Mouse (Mus musculus): ENCODE results near the gene Prkg1. TPM values are rescaled to one million over a fixed set of nuclear protein-coding genes. Genes with fewer than 3 reads are reported as not detected.

The Prkg1 gene
- polyA plus RNA-seq, 1 experiment from 2014 or later = 12.0 TPM

DNA sequence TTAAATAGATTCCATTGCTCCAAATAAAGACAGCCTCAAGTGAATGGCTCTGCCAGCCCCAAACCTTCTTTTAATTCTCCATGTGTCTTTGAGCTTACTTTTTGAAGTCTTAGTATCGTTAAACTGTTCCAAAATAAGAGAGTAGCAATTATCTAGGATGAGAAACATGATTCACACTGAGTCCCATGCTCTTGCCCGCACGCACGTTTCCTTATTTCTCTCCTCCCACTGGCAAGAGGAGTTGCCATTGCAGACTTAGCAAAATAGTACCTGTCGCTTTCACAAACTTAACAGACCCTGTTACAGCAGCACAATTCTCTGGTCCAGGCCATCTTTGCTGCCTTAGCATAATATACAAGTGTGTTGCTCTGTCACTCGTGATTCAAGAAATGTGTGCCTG is 110.8 kb downstream of the Prkg1 start:
- Histone ChIP-seq H3K36me3 (no peaks in the 10 kb centered on the region), H3K27me3 (ENCODE audit: insufficient read depth, poor library complexity, severe bottlenecking) (no peaks in the 10 kb centered on the region), H3K4me1 (no peaks in the 10 kb centered on the region), H3K9me3 (no peaks in the 10 kb centered on the region), H3K27ac (no peak overlapping the region), H3K4me3 (no peak overlapping the region)
- 84% methylated on average over 6 of the region's 6 CpGs for WGBS
- DNase-seq (ENCODE audit: low spot score) = no peak

- 88% methylated on average over 4 of the region's 4 CpGs for WGBS
- H3K4me1 ChIP-seq = peaks cover 19% of the 10 kb centered on the region
- H3K36me3 ChIP-seq = no peaks in the 10 kb centered on the region
- no peaks in the 10 kb centered on the region for H3K9me3 ChIP-seq
- no peak overlapping the region for H3K4me3 ChIP-seq
- no peak for DNase-seq (ENCODE audit: low spot score)
- H3K27ac ChIP-seq = no peak overlapping the region
- no peaks in the 10 kb centered on the region for H3K27me3 ChIP-seq (ENCODE audit: insufficient read depth, poor library complexity, severe bottlenecking)
These were observed 114.4 kb downstream of the Prkg1 start for GRCm38 (mm10) chr19:31650452-31650851.

DNA sequence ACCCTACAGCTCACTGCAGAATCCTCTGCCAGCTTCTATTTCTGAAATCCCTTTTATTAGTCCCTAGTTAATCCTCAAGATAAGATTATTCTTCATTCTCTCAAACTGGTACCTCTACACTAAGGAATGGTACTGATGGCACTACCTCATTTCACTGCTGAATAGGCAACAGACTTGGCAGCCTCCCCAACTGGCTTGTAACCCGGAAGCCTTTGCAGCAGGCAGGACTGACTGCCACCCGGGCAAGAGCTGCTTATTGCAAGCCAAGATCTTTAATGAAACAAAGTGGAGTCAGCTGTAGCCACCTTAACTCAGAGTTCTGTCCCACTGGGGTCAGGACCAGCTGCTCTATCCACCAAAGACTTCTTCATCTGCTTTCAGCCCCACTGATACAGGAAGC is 117.3 kb downstream of the Prkg1 start:
- H3K27me3 ChIP-seq (ENCODE audit: insufficient read depth, poor library complexity, severe bottlenecking) = no peaks in the 10 kb centered on the region
- H3K36me3 ChIP-seq = no peaks in the 10 kb centered on the region
- no peak for DNase-seq (ENCODE audit: low spot score)
- WGBS = 82% methylated on average over 2 of the region's 2 CpGs
- H3K9me3 ChIP-seq = no peaks in the 10 kb centered on the region
- H3K4me1 ChIP-seq = peaks cover 19% of the 10 kb centered on the region
- no peak overlapping the region for H3K4me3 ChIP-seq
- H3K27ac ChIP-seq = no peak overlapping the region

- WGBS = 81% methylated on average over 8 of the region's 8 CpGs
- H3K36me3 ChIP-seq = no peaks in the 10 kb centered on the region
- H3K9me3 ChIP-seq = no peaks in the 10 kb centered on the region
- no peaks in the 10 kb centered on the region for H3K4me1 ChIP-seq
- no peak overlapping the region for H3K4me3 ChIP-seq
- H3K27me3 ChIP-seq (ENCODE audit: insufficient read depth, poor library complexity, severe bottlenecking) = no peaks in the 10 kb centered on the region
- H3K27ac ChIP-seq = no peak overlapping the region
- DNase-seq (ENCODE audit: low spot score) = no peak
These were observed 133.6 kb downstream of the Prkg1 start for GRCm38 (mm10) chr19:31630899-31631869.

DNA sequence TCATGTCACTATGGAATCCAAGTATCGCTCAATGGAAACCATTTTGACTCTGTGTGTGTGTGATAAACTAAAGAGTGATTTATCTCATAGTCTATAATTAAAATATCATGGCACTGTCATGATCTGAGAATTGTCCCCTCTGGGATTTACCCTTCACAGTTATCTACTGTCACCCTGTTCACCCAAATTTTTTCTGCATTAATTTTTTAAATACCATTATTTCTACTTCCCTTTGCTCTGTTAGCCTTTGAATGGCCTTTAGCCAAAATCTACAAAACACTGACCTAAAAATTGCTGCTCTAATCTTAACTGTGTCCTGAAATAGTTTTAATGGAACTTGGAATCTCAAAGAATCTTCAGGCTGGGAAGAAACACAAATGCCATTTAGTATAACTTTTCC is 143.1 kb downstream of the Prkg1 start:
- no peaks in the 10 kb centered on the region for H3K27me3 ChIP-seq (ENCODE audit: insufficient read depth, poor library complexity, severe bottlenecking)
- H3K36me3 ChIP-seq = no peaks in the 10 kb centered on the region
- no peak overlapping the region for H3K27ac ChIP-seq
- no peak for DNase-seq (ENCODE audit: low spot score)
- WGBS = 89% methylated on average over 1 of the region's 1 CpGs
- H3K9me3 ChIP-seq = no peaks in the 10 kb centered on the region
- no peak overlapping the region for H3K4me3 ChIP-seq
- peaks cover 7% of the 10 kb centered on the region; the same call in 1 of the 2 replicates for H3K4me1 ChIP-seq

- no peak for DNase-seq (ENCODE audit: low spot score)
- Histone ChIP-seq H3K4me1 (no peaks in the 10 kb centered on the region), H3K36me3 (no peaks in the 10 kb centered on the region), H3K9me3 (no peaks in the 10 kb centered on the region), H3K4me3 (no peak overlapping the region), H3K27ac (no peak overlapping the region), H3K27me3 (ENCODE audit: insufficient read depth, poor library complexity, severe bottlenecking) (no peaks in the 10 kb centered on the region)
- WGBS = 77% methylated on average over 4 of the region's 4 CpGs
These were observed 148.0 kb downstream of the Prkg1 start for GRCm38 (mm10) chr19:31616830-31617229.

- 71% methylated on average over 4 of the region's 4 CpGs for WGBS
- Histone ChIP-seq H3K36me3 (no peaks in the 10 kb centered on the region), H3K4me3 (no peak overlapping the region), H3K27me3 (ENCODE audit: insufficient read depth, poor library complexity, severe bottlenecking) (no peaks in the 10 kb centered on the region), H3K4me1 (no peaks in the 10 kb centered on the region), H3K27ac (no peak overlapping the region), H3K9me3 (no peaks in the 10 kb centered on the region)
- no peak for DNase-seq (ENCODE audit: low spot score)
These were observed 148.7 kb downstream of the Prkg1 start for GRCm38 (mm10) chr19:31616159-31616558.

GRCm38 (mm10) chr19:31613146-31613545 is 151.7 kb downstream of the Prkg1 start:
- no peaks in the 10 kb centered on the region for H3K9me3 ChIP-seq
- H3K27ac ChIP-seq = no peak overlapping the region
- WGBS = 83% methylated on average over 4 of the region's 4 CpGs
- no peak overlapping the region for H3K4me3 ChIP-seq
- H3K36me3 ChIP-seq = no peaks in the 10 kb centered on the region
- H3K4me1 ChIP-seq = no peaks in the 10 kb centered on the region
- no peak for DNase-seq (ENCODE audit: low spot score)
- no peaks in the 10 kb centered on the region for H3K27me3 ChIP-seq (ENCODE audit: insufficient read depth, poor library complexity, severe bottlenecking)

DNA sequence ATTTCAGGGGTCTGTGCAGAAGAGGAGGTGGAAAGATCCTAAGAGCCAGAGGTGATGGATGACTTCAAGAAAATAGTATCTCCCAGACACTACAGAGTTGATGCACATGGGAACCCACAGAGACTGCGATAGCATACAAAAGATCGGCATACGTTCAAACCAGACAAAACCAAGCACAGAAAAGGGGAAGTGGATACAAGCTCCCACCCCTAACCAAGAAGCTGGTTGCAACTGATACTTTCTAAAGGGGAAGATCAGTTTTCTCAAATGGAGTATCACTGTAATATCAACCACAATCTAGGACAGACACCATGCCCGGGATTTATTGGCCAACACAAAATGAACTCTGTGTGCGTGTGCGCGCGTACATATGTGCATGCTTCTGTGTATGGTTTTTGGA is 162.3 kb downstream of the Prkg1 start:
- H3K4me3 ChIP-seq = no peak overlapping the region
- H3K9me3 ChIP-seq = no peaks in the 10 kb centered on the region
- DNase-seq (ENCODE audit: low spot score) = no peak
- H3K4me1 ChIP-seq = no peaks in the 10 kb centered on the region
- no peaks in the 10 kb centered on the region for H3K27me3 ChIP-seq (ENCODE audit: insufficient read depth, poor library complexity, severe bottlenecking)
- H3K27ac ChIP-seq = no peak overlapping the region
- 94% methylated on average over 8 of the region's 8 CpGs for WGBS
- H3K36me3 ChIP-seq = no peaks in the 10 kb centered on the region

DNA sequence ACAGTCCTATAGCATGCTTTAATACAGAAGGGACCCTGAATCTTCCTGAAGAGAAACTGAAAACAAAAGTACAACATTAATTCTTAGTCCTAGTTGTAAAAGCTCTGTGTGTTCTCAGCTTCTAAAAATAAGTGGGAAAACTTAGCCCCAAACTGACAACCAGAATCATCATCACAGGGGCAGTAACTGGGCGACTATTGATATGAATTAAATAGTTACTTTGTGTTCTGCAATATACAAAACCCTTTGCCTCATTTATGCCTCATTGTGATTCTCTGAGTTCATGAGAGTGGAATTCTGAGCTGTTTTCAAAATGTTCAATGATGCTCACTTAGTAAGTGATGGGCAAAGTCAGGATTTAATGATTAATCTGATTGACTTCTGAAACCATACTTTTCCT is 170.8 kb downstream of the Prkg1 start:
- H3K9me3 ChIP-seq = no peaks in the 10 kb centered on the region
- no peaks in the 10 kb centered on the region for H3K27me3 ChIP-seq (ENCODE audit: insufficient read depth, poor library complexity, severe bottlenecking)
- no peak for DNase-seq (ENCODE audit: low spot score)
- H3K27ac ChIP-seq = no peak overlapping the region
- no peaks in the 10 kb centered on the region for H3K4me1 ChIP-seq
- no peaks in the 10 kb centered on the region for H3K36me3 ChIP-seq
- WGBS = 62% methylated on average over 1 of the region's 1 CpGs
- H3K4me3 ChIP-seq = no peak overlapping the region

DNA sequence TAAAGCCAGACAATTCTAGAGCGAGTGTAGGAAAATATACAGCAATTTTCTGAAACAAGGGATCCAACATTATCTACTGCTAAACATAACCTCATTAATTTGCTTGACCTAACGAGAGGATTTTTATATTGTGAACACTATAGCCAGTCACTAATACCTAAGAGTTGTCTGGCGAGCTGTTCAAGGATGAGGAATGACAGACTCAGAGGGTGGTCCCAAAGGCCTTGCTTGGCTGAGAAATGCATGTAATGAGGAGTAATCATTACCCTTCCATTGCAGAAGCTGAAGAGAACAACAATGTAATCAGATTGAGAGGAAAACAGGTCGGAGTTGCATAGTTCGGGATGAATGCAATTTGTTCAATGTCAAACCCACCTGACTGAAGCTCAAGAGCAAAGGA is 174.1 kb downstream of the Prkg1 start:
- Histone ChIP-seq H3K9me3 (no peaks in the 10 kb centered on the region), H3K27ac (no peak overlapping the region), H3K4me1 (no peaks in the 10 kb centered on the region), H3K36me3 (no peaks in the 10 kb centered on the region), H3K27me3 (ENCODE audit: insufficient read depth, poor library complexity, severe bottlenecking) (no peaks in the 10 kb centered on the region), H3K4me3 (no peak overlapping the region)
- no peak for DNase-seq (ENCODE audit: low spot score)
- WGBS = 86% methylated on average over 5 of the region's 5 CpGs

DNA sequence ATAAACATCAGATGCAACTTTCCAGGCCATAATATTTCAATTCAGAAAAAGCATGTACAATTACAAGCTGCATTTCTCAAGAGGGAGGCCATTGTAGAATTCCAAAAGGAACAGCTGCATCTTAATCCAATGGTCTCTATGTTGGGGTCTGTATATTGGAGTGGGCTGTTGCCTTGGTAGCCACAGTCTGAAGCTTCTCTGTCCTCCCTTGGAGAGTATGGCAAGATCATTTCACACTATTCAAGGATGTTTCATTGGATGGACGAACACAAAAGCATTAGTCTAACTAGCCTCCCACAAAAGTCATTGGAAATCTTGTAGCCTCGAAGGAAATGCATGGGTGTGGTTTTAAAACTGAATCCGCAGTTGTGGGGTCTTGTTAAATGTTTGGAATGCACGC is 187.7 kb downstream of the Prkg1 start:
- no peak for DNase-seq (ENCODE audit: low spot score)
- no peak overlapping the region for H3K4me3 ChIP-seq
- H3K27ac ChIP-seq = no peak overlapping the region
- no peaks in the 10 kb centered on the region for H3K27me3 ChIP-seq (ENCODE audit: insufficient read depth, poor library complexity, severe bottlenecking)
- H3K36me3 ChIP-seq = no peaks in the 10 kb centered on the region
- H3K4me1 ChIP-seq = no peaks in the 10 kb centered on the region
- H3K9me3 ChIP-seq = no peaks in the 10 kb centered on the region
- 84% methylated on average over 4 of the region's 4 CpGs for WGBS

DNA sequence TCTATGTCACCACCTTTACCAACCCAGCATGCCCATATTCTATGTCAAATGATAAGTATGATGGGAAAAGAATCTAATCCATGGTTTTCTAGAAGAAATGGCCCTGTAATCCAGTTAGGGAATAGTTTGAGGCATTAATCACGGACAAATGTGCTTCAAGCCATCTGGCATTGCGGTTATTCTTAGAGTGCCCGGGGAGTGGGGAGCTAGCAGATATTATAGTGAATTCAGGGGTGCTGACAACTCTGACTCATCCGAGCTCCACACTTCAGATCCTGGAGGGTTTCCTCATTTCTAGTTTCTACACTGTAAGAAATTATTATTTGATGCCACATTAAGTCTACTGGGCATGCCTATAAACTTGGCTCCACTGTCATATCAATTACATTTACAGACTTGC is 200.5 kb downstream of the Prkg1 start:
- Histone ChIP-seq H3K36me3 (no peaks in the 10 kb centered on the region), H3K4me1 (no peaks in the 10 kb centered on the region), H3K9me3 (no peaks in the 10 kb centered on the region), H3K4me3 (no peak overlapping the region), H3K27me3 (ENCODE audit: insufficient read depth, poor library complexity, severe bottlenecking) (no peaks in the 10 kb centered on the region), H3K27ac (no peak overlapping the region)
- no peak for DNase-seq (ENCODE audit: low spot score)
- 88% methylated on average over 4 of the region's 4 CpGs for WGBS

DNA sequence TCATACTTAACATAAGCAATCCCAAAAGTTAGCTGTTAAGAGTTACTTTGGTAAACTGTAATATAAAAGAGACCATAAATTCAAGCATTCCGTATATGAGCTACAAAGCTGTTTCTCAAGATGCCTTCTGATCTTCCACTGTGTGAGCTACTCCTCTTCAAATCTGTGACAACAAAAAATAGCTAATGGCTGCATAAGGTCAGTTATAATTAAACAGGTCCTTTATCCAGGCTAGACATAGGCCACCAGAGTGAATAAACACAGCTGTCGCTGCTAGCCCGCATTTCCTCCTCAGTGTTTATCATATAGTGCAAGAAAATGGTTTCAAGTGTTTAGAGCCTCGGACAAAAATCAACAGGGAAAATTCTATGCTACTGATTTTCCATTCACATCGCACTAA is 218.8 kb downstream of the Prkg1 start:
- Histone ChIP-seq H3K27ac (no peak overlapping the region), H3K4me1 (no peaks in the 10 kb centered on the region), H3K9me3 (no peaks in the 10 kb centered on the region), H3K27me3 (ENCODE audit: insufficient read depth, poor library complexity, severe bottlenecking) (no peaks in the 10 kb centered on the region), H3K36me3 (no peaks in the 10 kb centered on the region), H3K4me3 (no peak overlapping the region)
- 81% methylated on average over 5 of the region's 5 CpGs for WGBS
- DNase-seq (ENCODE audit: low spot score) = no peak

All from heart, embryonic 10.5 days (tissue).